Mouse (Mus musculus) lung, embryonic 14.5 days (tissue): ENCODE results near the gene Tas2r143. TPM values are rescaled to one million over a fixed set of nuclear protein-coding genes. Genes with fewer than 3 reads are reported as not detected.

Source experiments
- ATAC-seq: fragments of 200-750 bp; cut with Nextera tagmentation; 2 replicates; pipeline ENCODE4 v1.8.0; 2017; ENCODE audit warnings: mild to moderate bottlenecking, moderate TSS enrichment, moderate library complexity; ENCODE audit not compliant: insufficient read depth
- DNase-seq: peaks from one replicate; pipeline ENCODE4 v3.0.0-alpha.2; 2015
- H3K27ac ChIP-seq: fragments of 300-500 bp; sonication (generic); 2 replicates; pipeline ENCODE4 v1.5.1; 2014; ENCODE audit warnings: low read depth, mild to moderate bottlenecking, moderate library complexity
- H3K27me3 ChIP-seq: fragments of 300-500 bp; sonication (generic); 2 replicates; pipeline ENCODE4 v1.6.1; 2014; ENCODE audit warnings: low read length, control low read depth; ENCODE audit not compliant: insufficient read depth
- H3K36me3 ChIP-seq: fragments of 300-500 bp; sonication (generic); 2 replicates; pipeline ENCODE4 v1.6.1; 2014; ENCODE audit warnings: control low read depth; ENCODE audit not compliant: insufficient read depth
- H3K4me1 ChIP-seq: fragments of 300-500 bp; sonication (generic); 2 replicates; pipeline ENCODE4 v1.6.1; 2014; ENCODE audit warnings: antibody characterized with exemption, control low read depth; ENCODE audit not compliant: insufficient read depth
- H3K4me2 ChIP-seq: fragments of 300-500 bp; sonication (generic); 2 replicates; pipeline ENCODE4 v1.6.1; 2014; ENCODE audit warnings: mild to moderate bottlenecking
- H3K4me3 ChIP-seq: fragments of 300-500 bp; sonication (generic); 2 replicates; pipeline ENCODE4 v1.5.1; 2014; ENCODE audit warnings: low read depth, low read length
- H3K9ac ChIP-seq: fragments of 300-500 bp; sonication (generic); 2 replicates; pipeline ENCODE4 v1.6.1; 2014
- H3K9me3 ChIP-seq: fragments of 300-500 bp; sonication (generic); 2 replicates; pipeline ENCODE4 v1.6.1; 2016; ENCODE audit warnings: low read depth, low read length, control low read depth
- CTCF ChIP-seq: IDR thresholded peaks from 2 replicates; pipeline ENCODE4 v1.5.1; 2016; ENCODE audit warnings: antibody characterized with exemption, low read depth
- WGBS: fragments of 180-500 bp; shearing (Covaris S2); extraction: QIAGEN DNeasy Blood & Tissue Kit; methylation state at CpG from one replicate; pipeline ENCODE4 v1.1.7; 2014; 5-methylcytosine and 5-hydroxymethylcytosine counted together
- polyA plus RNA-seq: library from polyadenylated mRNA; unstranded; fragments of >200 nt; fragmentation: Nextera tagmentation; extraction: Ambion mirVana; gene quantifications from 2 replicates; pipeline ENCODE4 v1.2.1, GENCODE M21; 2014

The Tas2r143 gene
- polyA plus RNA-seq, 1 experiment from 2014 or later = not detected

DNA sequence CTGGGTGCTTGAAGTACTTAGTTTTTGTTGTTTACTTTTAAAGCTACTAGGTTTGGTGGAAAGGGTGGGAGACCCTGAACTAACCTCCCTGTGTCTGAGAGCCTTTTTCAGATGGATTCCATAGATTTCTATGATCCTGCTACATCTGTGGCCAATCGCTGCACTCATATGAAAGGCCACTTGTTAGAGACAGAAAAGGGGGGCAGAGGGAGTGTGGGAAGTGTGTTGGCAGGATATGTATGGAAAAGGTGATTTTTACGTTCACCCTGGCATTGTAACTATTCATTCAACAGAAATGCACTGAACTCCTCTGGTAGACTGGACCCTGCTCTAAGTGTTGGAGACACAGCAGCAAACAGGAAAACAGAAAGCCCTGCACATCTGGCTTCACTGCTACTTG is 18.8 kb upstream of the Tas2r143 start:
- Histone ChIP-seq H3K4me2 (no peak overlapping the region), H3K9me3 (no peaks in the 10 kb centered on the region), H3K36me3 (no peaks in the 10 kb centered on the region), H3K4me1 (no peaks in the 10 kb centered on the region), H3K27me3 (no peaks in the 10 kb centered on the region), H3K9ac (no peak overlapping the region), H3K4me3 (no peak overlapping the region), H3K27ac (no peak overlapping the region)
- no peak for ATAC-seq
- no peak for TF ChIP-seq CTCF
- no peak for DNase-seq
- WGBS = 56% methylated on average over 2 of the region's 2 CpGs

GRCm38 (mm10) chr6:42381916-42382381 is 18.1 kb upstream of the Tas2r143 start:
- DNase-seq (peak; percentile 63), ATAC-seq (peak; percentile 77)
- Histone ChIP-seq H3K36me3 (no peaks in the 10 kb centered on the region), H3K4me1 (no peaks in the 10 kb centered on the region), H3K27me3 (no peaks in the 10 kb centered on the region), H3K4me3 (no peak overlapping the region), H3K9me3 (no peaks in the 10 kb centered on the region), H3K27ac (peak overlapping the region; percentile 69), H3K4me2 (peak overlapping the region; percentile 16; the same call in 1 of the 2 replicates), H3K9ac (0 out of 2 replicates have a peak overlapping the region, but pooled peaks have one; percentile 27)
- WGBS = 23% methylated on average over 9 of the region's 9 CpGs
- TF ChIP-seq CTCF = no peak

DNA sequence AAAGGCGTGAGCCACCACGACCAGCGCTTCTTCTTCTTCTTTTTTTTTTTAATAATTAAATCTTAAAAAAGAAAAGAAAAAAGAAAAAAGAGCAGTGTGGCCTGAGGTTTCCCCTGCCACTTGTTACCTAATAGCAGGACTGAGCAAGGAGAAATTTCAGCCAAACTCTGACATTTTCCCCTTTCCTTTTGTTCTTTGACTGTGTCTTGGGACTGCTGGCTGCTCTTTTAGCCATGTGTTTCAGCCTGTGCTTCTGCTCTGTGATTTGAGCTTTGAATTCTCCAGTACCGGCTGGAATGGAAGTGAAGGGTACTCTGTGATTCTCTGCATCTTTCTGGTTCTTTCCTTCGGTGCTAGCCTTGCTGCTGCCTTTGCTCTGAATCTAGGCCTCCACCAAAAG is 16.7 kb upstream of the Tas2r143 start:
- H3K4me1 ChIP-seq = no peaks in the 10 kb centered on the region
- H3K27me3 ChIP-seq = no peaks in the 10 kb centered on the region
- H3K9ac ChIP-seq = no peak overlapping the region
- TF ChIP-seq CTCF = no peak
- ATAC-seq = no peak
- no peaks in the 10 kb centered on the region for H3K36me3 ChIP-seq
- 87% methylated on average over 5 of the region's 5 CpGs for WGBS
- H3K4me3 ChIP-seq = no peak overlapping the region
- no peaks in the 10 kb centered on the region for H3K9me3 ChIP-seq
- H3K4me2 ChIP-seq = no peak overlapping the region
- no peak for DNase-seq
- H3K27ac ChIP-seq = no peak overlapping the region

DNA sequence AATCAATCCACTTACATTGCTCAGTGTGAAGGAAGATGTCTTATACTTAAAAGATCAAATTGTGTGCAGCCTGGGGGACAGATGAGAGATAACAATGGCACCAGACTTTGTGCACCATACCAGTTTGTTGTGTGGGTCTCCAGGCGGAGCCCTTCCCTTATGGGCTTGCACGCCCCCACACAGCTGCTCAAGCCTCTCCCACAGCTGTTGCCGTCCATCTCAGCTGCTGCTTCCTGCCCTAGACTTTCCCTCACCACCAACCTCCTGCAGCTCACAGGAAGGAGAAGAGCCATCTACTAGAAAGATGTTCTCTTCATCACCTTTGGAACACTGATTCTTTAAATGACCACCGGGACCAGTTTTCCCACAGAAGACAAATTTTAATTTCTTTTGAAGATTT is 14.4 kb upstream of the Tas2r143 start:
- Histone ChIP-seq H3K36me3 (no peaks in the 10 kb centered on the region), H3K9me3 (no peaks in the 10 kb centered on the region), H3K4me3 (no peak overlapping the region), H3K4me2 (no peak overlapping the region), H3K4me1 (no peaks in the 10 kb centered on the region), H3K9ac (no peak overlapping the region), H3K27me3 (no peaks in the 10 kb centered on the region), H3K27ac (no peak overlapping the region)
- DNase-seq (no peak), ATAC-seq (no peak)
- 48% methylated on average over 4 of the region's 4 CpGs for WGBS
- TF ChIP-seq CTCF = no peak

DNA sequence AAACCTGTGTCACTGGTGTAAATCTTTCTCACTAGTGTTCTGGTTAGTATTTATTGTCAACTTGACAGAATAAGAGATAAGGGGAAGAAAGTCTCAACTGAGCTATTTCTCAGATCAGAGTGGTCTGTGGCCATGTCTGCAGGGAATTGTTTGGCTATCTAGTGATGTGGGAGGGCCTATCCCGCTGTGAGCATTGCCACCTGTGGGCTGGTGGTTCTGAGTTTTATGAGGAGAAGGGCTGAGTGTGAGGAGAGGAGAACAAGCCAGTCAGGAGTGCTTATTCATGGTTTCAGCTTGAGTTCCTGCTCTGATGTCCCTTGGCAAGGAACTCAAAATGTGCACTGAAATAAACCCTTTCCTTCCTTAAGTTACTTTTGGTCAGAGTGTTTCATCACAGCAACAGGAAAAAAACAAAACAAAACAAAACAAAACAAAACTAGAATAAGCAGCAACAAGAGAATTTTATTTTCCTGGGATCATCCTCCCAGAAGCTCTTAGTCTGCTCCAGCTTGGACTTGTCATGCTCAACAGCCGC is 8.2 kb upstream of the Tas2r143 start:
- DNase-seq (peak; percentile 70), ATAC-seq (peak; percentile 66)
- H3K27ac ChIP-seq = peak overlapping the region; percentile 47; the same call in 1 of the 2 replicates
- H3K36me3 ChIP-seq = no peaks in the 10 kb centered on the region
- WGBS = 12% methylated on average over 2 of the region's 2 CpGs
- no peak overlapping the region for H3K4me2 ChIP-seq
- no peaks in the 10 kb centered on the region for H3K27me3 ChIP-seq
- H3K9me3 ChIP-seq = no peaks in the 10 kb centered on the region
- TF ChIP-seq CTCF = no peak
- no peak overlapping the region for H3K9ac ChIP-seq
- H3K4me3 ChIP-seq = no peak overlapping the region
- 0 out of 2 replicates have a peak, but pooled peaks cover 5% of the 10 kb centered on the region for H3K4me1 ChIP-seq

- WGBS = 26% methylated on average over 9 of the region's 9 CpGs
- H3K27ac ChIP-seq = peak overlapping the region; percentile 76; the same call in 1 of the 2 replicates
- TF ChIP-seq CTCF = no peak
- no peaks in the 10 kb centered on the region for H3K36me3 ChIP-seq
- 0 out of 2 replicates have a peak, but pooled peaks cover 7% of the 10 kb centered on the region for H3K4me1 ChIP-seq
- H3K4me3 ChIP-seq = no peak overlapping the region
- peak; percentile 92 for ATAC-seq
- H3K9ac ChIP-seq = no peak overlapping the region
- no peaks in the 10 kb centered on the region for H3K9me3 ChIP-seq
- DNase-seq = peak; percentile 97
- no peaks in the 10 kb centered on the region for H3K27me3 ChIP-seq
- no peak overlapping the region for H3K4me2 ChIP-seq
Measured at GRCm38 (mm10) chr6:42395960-42396809, 3.9 kb upstream of the Tas2r143 start.

DNA sequence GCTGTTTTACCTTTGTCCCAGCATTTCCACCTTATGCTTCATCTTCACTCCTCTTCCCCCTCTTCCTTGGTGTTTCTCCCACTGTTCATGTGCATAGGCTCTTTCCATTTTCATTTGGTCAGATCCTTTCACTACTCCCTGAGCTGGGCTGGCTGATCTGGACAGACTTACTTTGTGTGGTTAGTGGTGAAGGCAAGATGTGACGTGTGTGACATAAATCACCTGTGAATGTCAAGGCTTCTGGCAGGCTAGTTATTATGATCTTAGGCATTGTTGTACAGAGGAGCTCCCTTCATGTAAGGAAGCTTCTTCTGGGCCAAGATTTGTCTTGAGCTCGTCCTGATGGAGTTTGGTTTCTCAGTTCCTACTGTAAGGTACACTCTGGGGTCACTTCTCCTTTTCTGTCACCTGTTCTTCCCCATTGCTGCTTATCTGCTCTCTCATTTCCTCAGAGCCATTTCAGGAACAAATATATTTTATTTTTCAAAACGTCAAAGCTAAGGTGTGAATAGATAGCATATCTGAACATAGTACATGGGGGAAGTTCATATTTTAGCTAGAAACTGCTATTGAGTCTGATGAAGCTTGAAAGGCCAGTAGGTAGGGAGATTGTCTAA is 2.9 kb upstream of the Tas2r143 start:
- DNase-seq (peak; percentile 13), ATAC-seq (no peak)
- no peaks in the 10 kb centered on the region for H3K9me3 ChIP-seq
- no peak overlapping the region for H3K4me2 ChIP-seq
- H3K27ac ChIP-seq = peak overlapping the region; percentile 66; the same call in 1 of the 2 replicates
- H3K4me1 ChIP-seq = 0 out of 2 replicates have a peak, but pooled peaks cover 7% of the 10 kb centered on the region
- H3K9ac ChIP-seq = no peak overlapping the region
- TF ChIP-seq CTCF = no peak
- H3K27me3 ChIP-seq = no peaks in the 10 kb centered on the region
- 49% methylated on average over 3 of the region's 3 CpGs for WGBS
- no peak overlapping the region for H3K4me3 ChIP-seq
- no peaks in the 10 kb centered on the region for H3K36me3 ChIP-seq
